Mouse (Mus musculus) olfactory bulb, adult 2 months (tissue): ENCODE measurements around the gene Ptprg. TPM values are rescaled to one million over a fixed set of nuclear protein-coding genes. Genes with fewer than 3 reads are reported as not detected.

Source experiments
- H3K27ac ChIP-seq: fragments of 200-500 bp; 2 replicates; pipeline ENCODE4 v1.5.1; 2012; ENCODE audit warnings: low read depth, low read length; ENCODE audit not compliant: insufficient read depth
- H3K4me1 ChIP-seq: fragments of 200-500 bp; 2 replicates; pipeline ENCODE4 v1.6.1; 2012; ENCODE audit warnings: low read length; ENCODE audit not compliant: control insufficient read depth, insufficient read depth
- H3K4me3 ChIP-seq: fragments of 200-500 bp; 2 replicates; pipeline ENCODE4 v1.5.1; 2012; ENCODE audit warnings: mild to moderate bottlenecking, low read depth, low read length, moderate library complexity; ENCODE audit not compliant: insufficient read depth
- CTCF ChIP-seq: fragments of 200-500 bp; IDR thresholded peaks from 2 replicates; pipeline ENCODE4 v1.5.1; 2012; ENCODE audit warnings: low read depth, mild to moderate bottlenecking, low read length, moderate library complexity; ENCODE audit not compliant: insufficient read depth
- POLR2A ChIP-seq: fragments of 200-500 bp; IDR thresholded peaks from 2 replicates; pipeline ENCODE4 v1.6.1; 2012; ENCODE audit warnings: mild to moderate bottlenecking, low read depth, low read length, moderate library complexity; ENCODE audit not compliant: insufficient read depth
- WGBS: fragments of 180-500 bp; shearing (Covaris S2); methylation state at CpG from one replicate; pipeline ENCODE4 v1.1.7; 2018; 5-methylcytosine and 5-hydroxymethylcytosine counted together
- polyA plus RNA-seq: library from polyadenylated mRNA; stranded (reverse); fragments of >200 nt; gene quantifications from 2 replicates; pipeline ENCODE4 v1.2.4, GENCODE M21; 2012; ENCODE audit warnings: low replicate concordance; ENCODE audit not compliant: missing spikeins, insufficient read depth, insufficient read length

The Ptprg gene
- polyA plus RNA-seq, 1 experiment, result not detected

GRCm38 (mm10) chr14:11561397-11561796 is 8.1 kb downstream of the Ptprg start:
- Histone ChIP-seq H3K27ac (no peak overlapping the region), H3K4me1 (peaks cover 2% of the 10 kb centered on the region; the same call in 1 of the 2 replicates), H3K4me3 (no peak overlapping the region)
- TF ChIP-seq POLR2A (no peak), CTCF (no peak)
- 73% methylated on average over 4 of the region's 4 CpGs for WGBS

GRCm38 (mm10) chr14:11562870-11563269 is 9.5 kb downstream of the Ptprg start:
- no peak overlapping the region for H3K27ac ChIP-seq
- no peak for TF ChIP-seq POLR2A
- no peak for TF ChIP-seq CTCF
- no peaks in the 10 kb centered on the region for H3K4me1 ChIP-seq
- H3K4me3 ChIP-seq, result no peak overlapping the region
- whole genome bisulfite sequencing, result 65% methylated on average over 2 of the region's 2 CpGs

DNA sequence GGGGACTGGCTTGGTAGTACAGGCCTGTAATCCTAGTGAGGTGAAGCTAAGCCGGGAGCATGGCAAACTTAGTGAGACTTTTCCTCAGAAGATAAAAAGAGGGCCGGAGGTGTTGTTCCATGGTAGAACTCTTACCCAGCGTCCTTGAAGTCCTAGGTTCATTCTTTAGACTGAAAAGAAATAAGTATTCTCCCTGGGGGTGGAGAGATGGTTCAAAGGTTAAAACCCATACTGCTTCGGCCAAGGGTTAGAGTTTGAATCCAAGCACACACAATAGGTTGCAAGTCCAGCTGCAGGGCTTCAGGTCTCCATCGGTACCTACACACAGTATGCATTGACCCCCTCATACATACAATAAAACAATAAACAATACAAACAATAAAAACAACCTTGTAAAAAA is 10.3 kb downstream of the Ptprg start:
- WGBS, result 93% methylated on average over 5 of the region's 5 CpGs
- Histone ChIP-seq H3K4me1 (no peaks in the 10 kb centered on the region), H3K27ac (no peak overlapping the region), H3K4me3 (no peak overlapping the region)
- TF ChIP-seq POLR2A (no peak), CTCF (no peak)

- no peak for TF ChIP-seq CTCF
- no peak for TF ChIP-seq POLR2A
- Histone ChIP-seq H3K27ac (no peak overlapping the region), H3K4me3 (no peak overlapping the region), H3K4me1 (no peaks in the 10 kb centered on the region)
- 89% methylated on average over 3 of the region's 3 CpGs for WGBS
Observed at GRCm38 (mm10) chr14:11564456-11564855, 11.1 kb downstream of the Ptprg start.

DNA sequence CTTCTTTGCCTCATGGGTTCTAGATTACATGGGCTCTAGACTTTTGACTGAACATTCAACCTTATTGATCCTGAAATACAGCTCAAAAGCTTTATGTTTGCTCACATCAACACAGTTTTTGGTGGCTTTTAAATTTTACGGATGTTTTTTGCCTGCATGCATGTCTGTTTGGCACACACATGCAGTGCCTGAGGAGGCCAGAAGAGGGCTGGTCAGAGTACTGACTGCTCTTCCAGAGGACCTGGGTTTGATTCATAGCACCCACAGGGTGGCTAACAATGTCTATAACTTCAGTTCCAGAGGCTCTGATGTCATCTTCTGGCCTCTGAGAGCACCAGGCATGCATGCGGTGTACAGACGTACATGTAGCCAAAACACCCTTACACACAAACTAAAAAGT is 12.0 kb downstream of the Ptprg start:
- TF ChIP-seq POLR2A (no peak), CTCF (no peak)
- WGBS, result 95% methylated on average over 3 of the region's 3 CpGs
- H3K27ac ChIP-seq, result no peak overlapping the region
- H3K4me3 ChIP-seq, result no peak overlapping the region
- H3K4me1 ChIP-seq, result no peaks in the 10 kb centered on the region

DNA sequence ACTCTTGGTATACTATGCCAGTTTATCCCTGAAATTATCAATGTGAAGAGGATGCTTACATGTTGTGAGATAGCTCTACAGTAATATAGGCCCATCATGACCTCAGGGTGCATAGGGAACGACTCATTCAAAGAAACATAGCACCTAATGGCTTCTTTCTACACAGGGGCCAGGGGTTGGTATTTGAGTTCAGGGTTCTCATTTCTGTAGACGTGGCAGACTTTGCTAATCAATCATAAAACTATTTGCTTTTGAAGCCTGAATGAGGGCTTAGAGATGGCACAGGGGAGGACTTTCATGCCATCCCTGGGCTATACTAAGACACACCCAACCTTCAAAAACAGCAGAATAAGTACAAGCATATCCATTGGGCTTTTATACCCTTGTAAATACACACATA is 16.4 kb downstream of the Ptprg start:
- no peak overlapping the region for H3K4me3 ChIP-seq
- H3K27ac ChIP-seq, result no peak overlapping the region
- H3K4me1 ChIP-seq, result peaks cover 5% of the 10 kb centered on the region; the same call in 1 of the 2 replicates
- 94% methylated on average over 2 of the region's 2 CpGs for WGBS
- TF ChIP-seq POLR2A, result no peak

DNA sequence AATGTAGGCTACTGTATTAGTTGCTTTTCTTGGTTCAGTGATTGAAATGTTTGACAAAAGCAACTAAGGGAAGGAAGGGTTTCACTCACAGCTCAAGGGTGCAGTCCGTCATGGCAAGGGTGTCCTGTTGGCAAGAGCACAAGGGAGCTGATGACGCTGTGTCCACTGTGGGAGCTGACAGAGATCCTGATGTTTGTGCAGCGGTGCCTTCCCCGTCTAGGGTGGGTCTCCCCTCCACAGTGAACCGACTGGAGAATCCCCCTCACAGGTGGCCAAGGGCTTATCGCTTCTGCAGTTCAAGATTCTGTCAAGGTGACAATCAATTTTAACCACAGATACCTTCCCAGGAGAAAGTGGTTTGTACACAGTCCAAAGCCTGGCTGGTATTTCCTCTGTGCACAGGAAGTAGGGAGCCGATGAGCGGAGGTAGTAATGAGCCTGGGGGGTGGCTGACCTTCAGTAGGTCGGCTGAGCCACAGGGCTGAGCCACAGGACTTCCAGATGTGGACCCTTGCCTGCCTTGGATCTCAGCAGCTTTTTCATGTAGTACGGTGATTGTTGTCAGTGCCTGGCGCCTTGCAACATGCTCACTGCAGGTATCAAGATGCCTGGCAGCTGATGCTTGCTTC is 18.5 kb downstream of the Ptprg start:
- TF ChIP-seq POLR2A, result no peak
- no peak for TF ChIP-seq CTCF
- H3K27ac ChIP-seq, result no peak overlapping the region
- WGBS, result 83% methylated on average over 11 of the region's 11 CpGs
- H3K4me3 ChIP-seq, result no peak overlapping the region
- peaks cover 7% of the 10 kb centered on the region for H3K4me1 ChIP-seq

DNA sequence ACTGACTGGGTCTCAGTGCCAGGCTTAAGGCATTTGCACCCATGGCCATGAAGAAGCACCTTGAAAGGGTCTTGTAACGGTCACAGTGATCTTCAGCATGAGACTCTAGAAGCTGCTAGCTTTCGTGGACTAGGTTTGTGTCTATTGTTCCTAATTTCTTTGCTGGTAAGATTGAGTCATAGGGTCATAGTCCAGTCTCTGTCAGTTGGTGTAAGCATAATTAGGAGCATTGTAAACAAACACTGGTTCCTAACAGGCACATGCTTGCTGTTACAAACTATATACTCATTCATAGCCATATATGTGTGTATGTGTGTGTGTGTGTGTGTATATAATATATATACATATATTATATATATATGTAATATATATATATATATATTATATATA is 19.1 kb downstream of the Ptprg start:
- Histone ChIP-seq H3K4me3 (no peak overlapping the region), H3K4me1 (peaks cover 7% of the 10 kb centered on the region), H3K27ac (no peak overlapping the region)
- TF ChIP-seq CTCF (no peak), POLR2A (no peak)
- 86% methylated on average over 2 of the region's 2 CpGs for WGBS

DNA sequence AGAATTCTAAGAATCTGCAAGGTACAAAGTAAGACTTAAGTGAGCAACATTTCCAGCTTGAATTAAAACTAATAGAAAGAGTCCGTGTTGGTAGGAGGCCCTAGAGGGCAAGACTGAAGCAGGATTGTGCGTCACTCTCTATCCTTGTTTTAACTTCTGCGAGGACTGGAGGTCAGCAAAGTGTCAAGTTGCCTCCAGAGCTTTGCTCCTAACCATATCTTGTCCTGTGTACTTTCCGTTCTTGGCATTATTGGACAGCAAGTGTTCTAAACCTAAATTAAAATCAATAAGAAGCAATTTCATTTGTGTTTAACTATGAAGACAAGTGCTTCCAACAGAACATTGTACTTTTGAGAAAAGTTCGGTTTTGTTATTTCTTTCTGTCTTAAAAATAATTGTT is 20.4 kb downstream of the Ptprg start:
- 85% methylated on average over 5 of the region's 5 CpGs for WGBS
- no peak overlapping the region for H3K27ac ChIP-seq
- TF ChIP-seq CTCF, result no peak
- no peak for TF ChIP-seq POLR2A
- no peak overlapping the region for H3K4me3 ChIP-seq
- peaks cover 7% of the 10 kb centered on the region for H3K4me1 ChIP-seq
